Mouse (Mus musculus) stomach, embryonic 14.5 days (tissue): Measurements from ENCODE around the gene Coro1b. TPM values are rescaled to one million over a fixed set of nuclear protein-coding genes. Genes with fewer than 3 reads are reported as not detected.

Source experiments
- ATAC-seq: fragments of 200-750 bp; cut with Nextera tagmentation; 2 replicates; pipeline ENCODE4 v1.8.0; 2017; ENCODE audit warnings: low read depth, moderate TSS enrichment; ENCODE audit not compliant: insufficient number of reproducible peaks, insufficient read depth, low FRiP score
- H3K27ac ChIP-seq: fragments of 300-500 bp; sonication (generic); 2 replicates; pipeline ENCODE4 v1.5.1; 2014; ENCODE audit warnings: mild to moderate bottlenecking, low read length, moderate library complexity, mixed read lengths
- H3K27me3 ChIP-seq: fragments of 300-500 bp; sonication (generic); 2 replicates; pipeline ENCODE4 v1.6.1; 2014; ENCODE audit warnings: low read length, control low read depth, mixed read lengths; ENCODE audit not compliant: control insufficient read depth, insufficient read depth
- H3K36me3 ChIP-seq: fragments of 300-500 bp; sonication (generic); 2 replicates; pipeline ENCODE4 v1.6.1; 2014; ENCODE audit warnings: mild to moderate bottlenecking, control low read depth, low read length, moderate library complexity, mixed read lengths; ENCODE audit not compliant: control insufficient read depth, insufficient read depth
- H3K4me1 ChIP-seq: fragments of 300-500 bp; sonication (generic); 2 replicates; pipeline ENCODE4 v1.6.1; 2014; ENCODE audit warnings: low read length, control low read depth, mixed read lengths; ENCODE audit not compliant: control insufficient read depth, insufficient read depth
- H3K4me2 ChIP-seq: fragments of 300-500 bp; sonication (generic); replicated peaks from 2 replicates; pipeline ENCODE4 v1.6.1; 2014; ENCODE audit warnings: low read depth, low read length, control low read depth
- H3K4me3 ChIP-seq: fragments of 300-500 bp; sonication (generic); 2 replicates; pipeline ENCODE4 v1.5.1; 2014; ENCODE audit warnings: low read depth, low read length, control low read depth
- H3K9ac ChIP-seq: fragments of 300-500 bp; sonication (generic); replicated peaks from 2 replicates; pipeline ENCODE4 v1.6.1; 2014; ENCODE audit warnings: low read depth, mild to moderate bottlenecking, control low read depth, low read length, moderate library complexity, mixed read lengths
- H3K9me3 ChIP-seq: fragments of 300-500 bp; sonication (generic); 2 replicates; pipeline ENCODE4 v1.6.1; 2016; ENCODE audit warnings: low read depth, low read length, control low read depth; ENCODE audit not compliant: control insufficient read depth
- WGBS: fragments of 180-500 bp; shearing (Covaris S2); extraction: QIAGEN DNeasy Blood & Tissue Kit; methylation state at CpG from one replicate; pipeline ENCODE4 v1.1.7; 2014; 5-methylcytosine and 5-hydroxymethylcytosine counted together
- polyA plus RNA-seq: library from polyadenylated mRNA; unstranded; fragments of >200 nt; fragmentation: Nextera tagmentation; extraction: Ambion mirVana; gene quantifications from 2 replicates; pipeline ENCODE4 v1.2.1, GENCODE M21; 2014

Coro1b gene
- polyA plus RNA-seq, 1 experiment from 2014 or later, result 149 TPM

- Histone ChIP-seq H3K27ac (no peak overlapping the region), H3K9me3 (no peaks in the 10 kb centered on the region), H3K4me1 (peaks cover 6% of the 10 kb centered on the region; the same call in 1 of the 2 replicates), H3K9ac (no peak overlapping the region), H3K4me3 (no peak overlapping the region), H3K27me3 (no peaks in the 10 kb centered on the region), H3K36me3 (peaks cover 49% of the 10 kb centered on the region), H3K4me2 (no peak overlapping the region)
- no peak for ATAC-seq
- 77% methylated on average over 13 of the region's 13 CpGs for WGBS
Measured at GRCm38 (mm10) chr19:4154437-4155222, 6.2 kb downstream of the Coro1b start.

DNA sequence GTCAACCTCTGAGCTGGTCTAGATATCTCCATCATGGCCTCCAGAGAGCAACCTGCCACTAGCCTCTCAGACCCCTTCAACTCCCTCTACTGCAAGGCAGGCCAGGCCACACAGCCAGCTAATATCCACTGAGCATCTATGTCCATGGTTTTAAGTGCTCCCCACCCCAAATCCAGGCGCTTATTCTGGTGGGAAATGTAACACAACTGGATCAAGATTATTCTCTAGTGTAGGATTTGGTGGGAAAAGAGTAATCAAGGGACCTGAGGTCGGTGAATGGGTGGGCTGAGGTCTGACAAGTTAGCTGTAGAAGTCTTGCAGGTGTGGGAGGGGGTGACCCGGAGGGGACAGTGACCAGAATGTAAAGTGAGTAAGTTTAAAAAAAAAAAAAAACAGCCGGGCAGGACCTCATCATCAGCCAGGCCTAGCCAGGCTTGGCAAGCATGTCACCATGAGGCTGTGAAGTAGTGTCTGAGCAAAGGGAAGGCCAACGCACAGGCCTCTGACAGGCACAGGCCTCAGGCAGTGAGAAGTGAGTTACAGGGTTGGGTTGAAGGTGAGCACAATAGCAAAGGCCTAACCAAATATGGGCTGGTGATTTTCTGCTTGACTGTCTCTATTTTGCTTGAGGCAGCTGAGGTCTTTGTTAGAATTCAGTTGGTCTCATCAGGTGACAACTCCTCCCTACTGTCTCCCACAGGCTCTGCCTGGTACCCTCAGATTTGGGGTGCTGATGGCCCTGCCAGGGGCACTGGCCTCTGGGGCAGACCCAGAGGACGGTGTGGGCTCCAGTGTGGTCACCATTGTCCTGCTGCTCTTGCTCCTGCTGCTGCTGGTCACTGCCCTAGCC is 7.0 kb downstream of the Coro1b start:
- Histone ChIP-seq H3K36me3 (peaks cover 41% of the 10 kb centered on the region), H3K9me3 (no peaks in the 10 kb centered on the region), H3K27ac (no peak overlapping the region), H3K4me3 (no peak overlapping the region), H3K27me3 (no peaks in the 10 kb centered on the region), H3K9ac (no peak overlapping the region), H3K4me2 (no peak overlapping the region), H3K4me1 (no peaks in the 10 kb centered on the region)
- 86% methylated on average over 6 of the region's 6 CpGs for WGBS
- ATAC-seq, result no peak

DNA sequence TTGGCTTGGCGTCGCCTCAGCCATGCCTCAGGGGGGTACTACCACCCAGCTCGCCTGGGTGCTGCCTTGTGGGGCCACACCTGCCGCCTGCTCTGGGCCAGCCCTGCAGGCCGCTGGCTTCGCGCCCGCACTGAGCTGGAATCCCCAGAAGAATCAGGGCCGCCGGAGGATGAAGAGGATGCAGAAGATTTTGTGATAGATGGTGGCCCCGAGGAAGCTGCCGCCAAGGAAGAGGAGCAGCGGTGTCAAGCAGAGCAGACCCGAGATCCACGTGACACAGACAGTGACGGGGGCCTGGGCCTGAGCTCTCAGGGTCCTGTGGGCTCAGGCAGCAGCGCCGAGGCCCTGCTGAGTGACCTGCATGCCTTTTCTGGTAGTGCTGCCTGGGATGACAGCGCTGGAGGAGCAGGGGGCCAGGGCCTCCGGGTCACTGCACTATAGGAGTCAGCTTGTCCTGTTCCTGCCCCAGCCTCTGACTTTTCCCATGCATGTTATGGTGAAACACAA is 7.7 kb downstream of the Coro1b start:
- no peaks in the 10 kb centered on the region for H3K4me1 ChIP-seq
- H3K36me3 ChIP-seq, result peaks cover 38% of the 10 kb centered on the region
- no peak for ATAC-seq

GRCm38 (mm10) chr19:4156771-4157170 is 8.4 kb downstream of the Coro1b start:
- H3K36me3 ChIP-seq, result peaks cover 41% of the 10 kb centered on the region

More for the DNA sequence above, 7.7 kb downstream of the Coro1b start:
- Histone ChIP-seq H3K9ac (no peak overlapping the region), H3K27me3 (no peaks in the 10 kb centered on the region), H3K9me3 (no peaks in the 10 kb centered on the region), H3K27ac (no peak overlapping the region), H3K4me2 (no peak overlapping the region), H3K4me3 (no peak overlapping the region)
- WGBS, result 80% methylated on average over 20 of the region's 20 CpGs

DNA sequence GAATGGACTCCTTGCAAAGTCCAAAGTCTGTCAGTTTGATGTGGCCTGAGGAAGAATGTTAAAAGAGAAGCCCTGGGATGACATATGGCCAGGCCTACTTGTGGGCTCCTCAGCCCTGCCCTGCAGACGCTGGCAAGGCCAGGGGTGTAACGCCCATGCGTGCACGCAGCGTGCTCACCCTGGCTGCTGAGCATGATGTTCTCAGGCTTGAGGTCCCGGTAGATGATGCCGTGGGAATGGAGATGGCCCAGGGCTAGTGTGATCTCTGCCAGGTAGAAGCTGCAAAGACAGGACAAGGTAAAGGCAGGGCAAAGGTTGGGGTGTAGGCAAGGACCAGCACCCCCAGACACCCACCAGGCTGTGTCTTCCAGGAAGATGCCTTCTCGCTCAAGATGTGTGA is 10.6 kb downstream of the Coro1b start:
- Histone ChIP-seq H3K27ac (no peak overlapping the region), H3K36me3 (peaks cover 29% of the 10 kb centered on the region), H3K9me3 (no peaks in the 10 kb centered on the region), H3K4me3 (no peak overlapping the region), H3K27me3 (no peaks in the 10 kb centered on the region), H3K4me1 (peaks cover 14% of the 10 kb centered on the region), H3K9ac (no peak overlapping the region), H3K4me2 (no peak overlapping the region)
- no peak for ATAC-seq
- 94% methylated on average over 8 of the region's 8 CpGs for WGBS

More at GRCm38 (mm10) chr19:4156771-4157170, 8.4 kb downstream of the Coro1b start:
- H3K4me1 ChIP-seq, result no peaks in the 10 kb centered on the region
- no peak for ATAC-seq
- no peak overlapping the region for H3K4me2 ChIP-seq
- WGBS, result 88% methylated on average over 12 of the region's 12 CpGs
- H3K4me3 ChIP-seq, result no peak overlapping the region
- no peaks in the 10 kb centered on the region for H3K27me3 ChIP-seq
- H3K27ac ChIP-seq, result no peak overlapping the region
- no peaks in the 10 kb centered on the region for H3K9me3 ChIP-seq
- no peak overlapping the region for H3K9ac ChIP-seq

DNA sequence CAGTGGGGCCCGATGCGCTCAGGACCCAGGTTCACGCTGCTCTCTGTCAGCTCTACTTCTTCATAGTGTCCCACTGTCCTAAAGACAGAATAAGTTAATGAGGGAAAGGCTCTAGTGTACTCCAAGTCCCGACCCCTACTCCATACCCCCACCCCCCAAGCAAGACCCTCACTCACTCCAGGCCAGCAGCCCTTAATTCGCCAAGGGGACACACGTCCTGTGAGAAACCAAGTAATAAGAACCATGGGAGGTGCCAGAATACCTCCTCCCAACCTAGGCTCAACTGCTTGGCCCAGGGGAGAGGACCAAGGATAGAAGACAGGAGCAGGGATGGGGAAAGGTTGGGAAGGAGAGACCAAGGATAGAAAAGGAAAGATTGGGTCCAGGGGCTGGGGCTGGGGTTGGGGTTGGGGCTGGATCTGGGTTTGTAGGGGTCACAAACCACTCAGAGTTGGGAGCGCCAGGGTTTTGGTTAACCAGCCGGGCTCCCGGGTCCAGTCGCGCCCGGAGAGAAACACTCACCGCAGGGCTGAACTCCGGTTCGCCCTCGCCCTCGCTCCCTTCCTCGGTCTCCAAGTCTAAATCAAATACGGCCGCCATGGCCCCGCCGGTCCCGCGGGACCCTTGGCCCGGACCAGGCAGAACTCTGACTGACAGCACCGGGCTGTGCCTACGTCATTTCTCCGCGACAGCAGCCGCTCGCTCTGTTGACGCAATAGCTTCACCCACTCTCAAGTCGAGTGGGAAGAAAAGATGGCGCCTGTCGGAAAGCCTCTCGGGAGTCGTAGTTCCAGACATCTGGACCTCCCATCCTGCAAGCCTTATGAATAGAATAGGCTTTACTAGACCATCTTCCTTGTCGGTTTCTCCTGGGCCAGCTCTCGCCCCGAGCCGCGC is 14.5 kb downstream of the Coro1b start, which contains the start of gene Rps6kb2:
Gene Rps6kb2 (minus strand): TSS at position 709 of the 897 bp plus-strand sequence.
- Histone ChIP-seq H3K4me1 (peaks cover 14% of the 10 kb centered on the region), H3K4me3 (peak within 1 kb of the TSS; percentile 76), H3K27ac (peak within 1 kb of the TSS; percentile 48), H3K9me3 (no peaks in the 10 kb centered on the region), H3K27me3 (no peaks in the 10 kb centered on the region), H3K9ac (peak within 1 kb of the TSS; percentile 64), H3K36me3 (peaks cover 18% of the 10 kb centered on the region), H3K4me2 (peak within 1 kb of the TSS; percentile 95)
- peak; percentile 85 for ATAC-seq
- 6% methylated on average over 42 of the region's 42 CpGs for WGBS

DNA sequence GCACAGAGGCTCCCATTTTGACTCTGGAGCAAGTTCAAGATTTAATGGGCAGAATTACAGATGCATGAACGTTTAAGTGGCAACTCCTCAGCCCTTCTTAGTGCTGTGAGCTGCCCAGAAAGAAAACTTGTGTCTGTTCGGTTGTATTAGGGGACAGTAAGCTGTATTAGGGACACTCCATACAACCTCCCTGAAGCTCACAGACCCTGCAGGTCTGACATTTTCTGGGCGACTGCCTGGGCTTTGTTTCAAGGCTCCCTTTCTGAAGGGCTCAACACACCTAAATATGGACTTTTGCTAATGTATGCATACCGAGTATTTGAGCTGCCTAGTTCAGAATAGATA is 15.1 kb downstream of the Coro1b start:
- Histone ChIP-seq H3K27ac (peak overlapping the region; percentile 48), H3K4me2 (peak overlapping the region; percentile 95), H3K4me1 (peaks cover 14% of the 10 kb centered on the region), H3K9ac (peak overlapping the region; percentile 28; the same call in 1 of the 2 replicates), H3K27me3 (no peaks in the 10 kb centered on the region), H3K36me3 (peaks cover 12% of the 10 kb centered on the region), H3K9me3 (no peaks in the 10 kb centered on the region), H3K4me3 (peak overlapping the region; percentile 76)
- no peak for ATAC-seq
- 33% methylated on average over 4 of the region's 4 CpGs for WGBS

- Histone ChIP-seq H3K36me3 (peaks cover 9% of the 10 kb centered on the region), H3K4me1 (peaks cover 14% of the 10 kb centered on the region), H3K27me3 (no peaks in the 10 kb centered on the region), H3K9ac (no peak overlapping the region), H3K27ac (no peak overlapping the region), H3K4me2 (no peak overlapping the region), H3K9me3 (no peaks in the 10 kb centered on the region), H3K4me3 (no peak overlapping the region)
- 68% methylated on average over 3 of the region's 3 CpGs for WGBS
- no peak for ATAC-seq
Measured at GRCm38 (mm10) chr19:4164100-4164499, 15.7 kb downstream of the Coro1b start.
